Mouse (Mus musculus) bone marrow, adult 2 months (tissue): ENCODE results near the gene Cyb5r3.

Experiments
- CTCF ChIP-seq: fragments of 200-500 bp; IDR thresholded peaks from 2 replicates; pipeline ENCODE4 v1.5.1; 2011; ENCODE audit warnings: low read length, control low read depth; ENCODE audit not compliant: control insufficient read depth, insufficient read depth
- POLR2A ChIP-seq: fragments of 200-500 bp; IDR thresholded peaks from 2 replicates; pipeline ENCODE4 v1.6.1; 2011; ENCODE audit warnings: low read depth, mild to moderate bottlenecking, control low read depth, low read length, borderline replicate concordance; ENCODE audit not compliant: control insufficient read depth

DNA sequence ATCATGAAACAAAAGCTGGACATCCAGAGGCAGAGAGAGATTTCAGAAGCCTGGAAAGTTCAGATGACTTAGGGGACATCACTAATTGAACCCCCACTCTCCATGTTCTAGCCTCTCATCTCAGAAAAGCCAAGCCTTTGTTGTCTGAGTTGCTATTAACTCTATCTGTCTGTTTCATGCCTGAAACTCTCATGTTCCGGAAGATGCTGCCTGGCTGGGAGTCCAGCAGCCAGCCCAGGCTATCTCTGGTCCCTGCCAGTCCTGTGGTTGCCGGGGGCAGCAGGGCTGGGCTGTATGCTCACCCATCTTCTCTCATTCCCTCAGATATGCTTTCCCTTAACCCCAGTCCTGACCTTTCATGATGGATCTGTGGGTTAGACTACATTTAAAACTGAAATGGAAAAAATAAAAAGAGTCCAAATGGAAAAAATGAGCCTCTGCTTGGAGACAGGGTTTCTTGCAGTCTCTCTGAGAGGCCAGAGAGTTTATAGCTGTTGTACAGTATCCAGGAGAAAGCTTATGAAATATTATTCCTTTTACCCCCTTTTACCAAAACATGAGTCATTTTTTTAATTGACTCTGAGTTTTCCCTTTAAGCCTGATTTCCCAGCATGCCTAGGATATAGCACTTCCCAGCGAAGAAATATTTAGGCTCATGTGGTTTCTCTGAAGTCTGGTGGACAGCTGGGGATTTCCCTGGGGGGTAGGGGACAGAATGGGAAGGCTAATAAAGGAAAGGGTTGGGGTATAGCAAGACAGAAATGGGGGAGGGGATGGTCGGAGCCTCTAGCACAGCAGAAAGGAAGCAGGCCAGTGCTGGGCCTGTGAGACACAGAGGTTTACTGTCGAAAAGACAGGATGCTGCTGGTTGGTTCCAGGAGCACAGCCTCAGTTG, 43.2 kb upstream of the Cyb5r3 start:
- TF ChIP-seq CTCF = no peak
- TF ChIP-seq POLR2A = no peak
